Mouse (Mus musculus): ENCODE measurements at regions not wholly inside any gene's neighbourhood (a gene's known extent, or its start where the extent isn't known, plus 50 kb on each side); places are given as distances from the start of the nearest gene placed in this dataset.

GRCm38 (mm10) chr2:66961808-66962519, 177.2 kb upstream of the Scn7a start:
- DNase-seq (ENCODE audit: low read depth, low spot score), result peak; percentile 65

- DNase-seq (ENCODE audit: low read depth, low spot score), result no peak
Observed at GRCm38 (mm10) chr2:66941188-66941587, 156.5 kb upstream of the Scn7a start.

- DNase-seq (ENCODE audit: low read depth, low spot score), result no peak
Observed at GRCm38 (mm10) chr2:66898032-66898431, 113.3 kb upstream of the Scn7a start.

GRCm38 (mm10) chr2:66867457-66868216, 82.9 kb upstream of the Scn7a start:
- DNase-seq (ENCODE audit: low read depth, low spot score), result no peak

Measured in 3T3-L1 (cell line).